Mouse (Mus musculus): ENCODE data around the gene Mcm3ap. TPM values are rescaled to one million over a fixed set of nuclear protein-coding genes. Genes with fewer than 3 reads are reported as not detected.

Gene Mcm3ap
- total and polyA plus RNA-seq, 2 experiments from 2014 or later: 33.7 to 52.7 TPM

- Histone ChIP-seq H3K36me3 (ENCODE audit: insufficient read depth) (peaks cover 62% of the 10 kb centered on the region), H3K27ac (ENCODE audit: low read depth, low read length) (no peak overlapping the region), H3K4me1 (ENCODE audit: insufficient read depth) (0 out of 2 replicates have a peak, but pooled peaks cover 4% of the 10 kb centered on the region), H3K4me2 (ENCODE audit: low read depth) (no peak overlapping the region), H3K27me3 (ENCODE audit: insufficient read depth, low read length) (no peaks in the 10 kb centered on the region), H3K4me3 (ENCODE audit: low read depth, low read length) (no peak overlapping the region), H3K9me3 (ENCODE audit: low read length) (no peaks in the 10 kb centered on the region), H3K9ac (no peak overlapping the region)
- WGBS: 90% methylated on average over 5 of the region's 5 CpGs
- ATAC-seq (no peak), DNase-seq (no peak)
- no peak for TF ChIP-seq CTCF (IDR thresholded peaks at IDR 0.05; ENCODE audit: low read depth)
Measured at GRCm38 (mm10) chr10:76473759-76474158, 5.0 kb downstream of the Mcm3ap start.

- Histone ChIP-seq H3K27ac (ENCODE audit: low read depth, low read length) (no peak overlapping the region), H3K4me3 (ENCODE audit: low read depth, low read length) (no peak overlapping the region), H3K9me3 (ENCODE audit: low read length) (no peaks in the 10 kb centered on the region), H3K36me3 (ENCODE audit: insufficient read depth) (peaks cover 87% of the 10 kb centered on the region), H3K4me1 (ENCODE audit: insufficient read depth) (no peaks in the 10 kb centered on the region), H3K4me2 (ENCODE audit: low read depth) (no peak overlapping the region), H3K27me3 (ENCODE audit: insufficient read depth, low read length) (no peaks in the 10 kb centered on the region), H3K9ac (no peak overlapping the region)
- no peak for DNase-seq
- ATAC-seq: no peak
- 95% methylated on average over 13 of the region's 13 CpGs for WGBS
- TF ChIP-seq CTCF (IDR thresholded peaks at IDR 0.05; ENCODE audit: low read depth): no peak
Measured at GRCm38 (mm10) chr10:76480851-76481250, 12.1 kb downstream of the Mcm3ap start.

GRCm38 (mm10) chr10:76481480-76481879, 12.8 kb downstream of the Mcm3ap start:
- H3K36me3 ChIP-seq (ENCODE audit: insufficient read depth): peaks cover 88% of the 10 kb centered on the region

GRCm38 (mm10) chr10:76486302-76486701, 17.6 kb downstream of the Mcm3ap start:
- no peak overlapping the region for H3K4me2 ChIP-seq (ENCODE audit: low read depth)
- H3K4me1 ChIP-seq (ENCODE audit: insufficient read depth): no peaks in the 10 kb centered on the region
- no peak overlapping the region for H3K9ac ChIP-seq
- no peak overlapping the region for H3K4me3 ChIP-seq (ENCODE audit: low read depth, low read length)
- no peak for DNase-seq
- WGBS: 93% methylated on average over 2 of the region's 2 CpGs
- H3K27me3 ChIP-seq (ENCODE audit: insufficient read depth, low read length): no peaks in the 10 kb centered on the region
- peaks cover 95% of the 10 kb centered on the region for H3K36me3 ChIP-seq (ENCODE audit: insufficient read depth)
- ATAC-seq: no peak
- no peaks in the 10 kb centered on the region for H3K9me3 ChIP-seq (ENCODE audit: low read length)
- no peak for TF ChIP-seq CTCF (IDR thresholded peaks at IDR 0.05; ENCODE audit: low read depth)
- H3K27ac ChIP-seq (ENCODE audit: low read depth, low read length): no peak overlapping the region

More at GRCm38 (mm10) chr10:76481480-76481879, 12.8 kb downstream of the Mcm3ap start:
- Histone ChIP-seq H3K4me2 (ENCODE audit: low read depth) (no peak overlapping the region), H3K27ac (ENCODE audit: low read depth, low read length) (no peak overlapping the region), H3K9ac (no peak overlapping the region), H3K4me3 (ENCODE audit: low read depth, low read length) (no peak overlapping the region), H3K27me3 (ENCODE audit: insufficient read depth, low read length) (no peaks in the 10 kb centered on the region), H3K4me1 (ENCODE audit: insufficient read depth) (no peaks in the 10 kb centered on the region), H3K9me3 (ENCODE audit: low read length) (no peaks in the 10 kb centered on the region)
- 94% methylated on average over 6 of the region's 6 CpGs for WGBS
- ATAC-seq (no peak), DNase-seq (no peak)
- no peak for TF ChIP-seq CTCF (IDR thresholded peaks at IDR 0.05; ENCODE audit: low read depth)

GRCm38 (mm10) chr10:76488265-76488664, 19.5 kb downstream of the Mcm3ap start:
- no peak overlapping the region for H3K27ac ChIP-seq (ENCODE audit: low read depth, low read length)

GRCm38 (mm10) chr10:76489205-76489604, 20.5 kb downstream of the Mcm3ap start:
- H3K9me3 ChIP-seq (ENCODE audit: low read length): no peaks in the 10 kb centered on the region
- no peak overlapping the region for H3K4me2 ChIP-seq (ENCODE audit: low read depth)
- TF ChIP-seq CTCF (IDR thresholded peaks at IDR 0.05; ENCODE audit: low read depth): no peak
- H3K4me1 ChIP-seq (ENCODE audit: insufficient read depth): no peaks in the 10 kb centered on the region
- H3K27ac ChIP-seq (ENCODE audit: low read depth, low read length): no peak overlapping the region
- WGBS: 93% methylated on average over 15 of the region's 15 CpGs
- no peaks in the 10 kb centered on the region for H3K27me3 ChIP-seq (ENCODE audit: insufficient read depth, low read length)
- H3K9ac ChIP-seq: no peak overlapping the region
- H3K36me3 ChIP-seq (ENCODE audit: insufficient read depth): peaks cover 93% of the 10 kb centered on the region
- no peak overlapping the region for H3K4me3 ChIP-seq (ENCODE audit: low read depth, low read length)
- ATAC-seq (no peak), DNase-seq (no peak)

More at GRCm38 (mm10) chr10:76488265-76488664, 19.5 kb downstream of the Mcm3ap start:
- H3K9ac ChIP-seq: no peak overlapping the region
- no peak for TF ChIP-seq CTCF (IDR thresholded peaks at IDR 0.05; ENCODE audit: low read depth)
- 98% methylated on average over 8 of the region's 8 CpGs for WGBS
- H3K9me3 ChIP-seq (ENCODE audit: low read length): no peaks in the 10 kb centered on the region
- ATAC-seq: no peak
- peaks cover 93% of the 10 kb centered on the region for H3K36me3 ChIP-seq (ENCODE audit: insufficient read depth)
- DNase-seq: no peak
- no peaks in the 10 kb centered on the region for H3K27me3 ChIP-seq (ENCODE audit: insufficient read depth, low read length)
- H3K4me3 ChIP-seq (ENCODE audit: low read depth, low read length): no peak overlapping the region
- no peak overlapping the region for H3K4me2 ChIP-seq (ENCODE audit: low read depth)
- no peaks in the 10 kb centered on the region for H3K4me1 ChIP-seq (ENCODE audit: insufficient read depth)

GRCm38 (mm10) chr10:76493527-76493926, 24.8 kb downstream of the Mcm3ap start:
- ATAC-seq: no peak
- Histone ChIP-seq H3K4me2 (ENCODE audit: low read depth) (no peak overlapping the region), H3K27ac (ENCODE audit: low read depth, low read length) (no peak overlapping the region), H3K9ac (no peak overlapping the region), H3K4me3 (ENCODE audit: low read depth, low read length) (no peak overlapping the region), H3K27me3 (ENCODE audit: insufficient read depth, low read length) (no peaks in the 10 kb centered on the region), H3K36me3 (ENCODE audit: insufficient read depth) (peaks cover 88% of the 10 kb centered on the region), H3K9me3 (ENCODE audit: low read length) (no peaks in the 10 kb centered on the region), H3K4me1 (ENCODE audit: insufficient read depth) (no peaks in the 10 kb centered on the region)
- no peak for TF ChIP-seq CTCF (IDR thresholded peaks at IDR 0.05; ENCODE audit: low read depth)
- WGBS: 91% methylated on average over 1 of the region's 1 CpGs
- DNase-seq: no peak
